Mouse (Mus musculus) megakaryocyte, embryonic 14.5 days (primary cell): ENCODE results near the gene D930020B18Rik. TPM values are rescaled to one million over a fixed set of nuclear protein-coding genes. Genes with fewer than 3 reads are reported as not detected.

Experiments used
- H3K27me3 ChIP-seq: replicated peaks from 2 replicates; pipeline ENCODE3; 2012; ENCODE audit warnings: inconsistent platforms
- H3K36me3 ChIP-seq: replicated peaks from 2 replicates; pipeline ENCODE3; 2012; ENCODE audit warnings: low read length, inconsistent platforms, mixed read lengths
- H3K4me1 ChIP-seq: 2 replicates; pipeline ENCODE4 v1.6.1; 2012; ENCODE audit warnings: inconsistent platforms
- H3K4me3 ChIP-seq: replicated peaks from 2 replicates; pipeline ENCODE3; 2012; ENCODE audit warnings: moderate library complexity, mild to moderate bottlenecking, inconsistent platforms
- H3K9me3 ChIP-seq: 2 replicates; pipeline ENCODE4 v1.6.1; 2012; ENCODE audit warnings: inconsistent platforms
- FLI1 ChIP-seq: IDR thresholded peaks from 2 replicates; pipeline ENCODE4 v1.6.1; 2012; ENCODE audit warnings: low read length, inconsistent platforms, mixed read lengths
- GATA1 ChIP-seq: IDR thresholded peaks from 3 replicates; pipeline ENCODE4 v1.6.1; 2012; ENCODE audit warnings: mixed read lengths, low read length, inconsistent platforms, borderline replicate concordance
- polyA plus RNA-seq: library from polyadenylated mRNA; stranded (reverse); fragments of >175 nt; gene quantifications from 2 replicates; pipeline ENCODE4 v1.2.3, GENCODE M21; 2012; ENCODE audit warnings: low replicate concordance; ENCODE audit not compliant: insufficient read depth

The D930020B18Rik gene
- polyA plus RNA-seq, 1 experiment = not detected

DNA sequence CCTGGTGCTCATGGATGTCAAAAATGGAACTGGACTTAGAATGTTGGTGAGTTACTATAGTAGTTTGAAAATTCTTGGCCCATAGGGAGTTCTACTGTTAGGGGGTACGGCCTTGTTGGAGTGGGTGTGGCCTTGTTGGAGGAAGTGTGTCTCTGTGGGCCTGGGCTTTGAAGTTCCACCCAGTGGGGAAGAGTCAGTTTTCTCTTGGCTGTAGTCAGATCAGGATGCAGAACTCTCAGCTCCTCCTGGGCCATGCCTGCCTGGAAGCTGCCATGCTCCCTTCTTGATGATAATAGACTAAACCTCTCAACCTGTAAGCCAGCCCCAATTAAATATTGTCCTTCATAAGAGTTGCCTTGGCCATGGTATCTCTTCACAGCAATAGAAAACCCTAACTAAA is 7.2 kb upstream of the D930020B18Rik start:
- no peak overlapping the region for H3K4me3 ChIP-seq
- no peaks in the 10 kb centered on the region for H3K9me3 ChIP-seq
- H3K4me1 ChIP-seq = peaks cover 11% of the 10 kb centered on the region
- TF ChIP-seq FLI1 (no peak), GATA1 (no peak)
- H3K36me3 ChIP-seq = no peaks in the 10 kb centered on the region
- H3K27me3 ChIP-seq = no peaks in the 10 kb centered on the region

DNA sequence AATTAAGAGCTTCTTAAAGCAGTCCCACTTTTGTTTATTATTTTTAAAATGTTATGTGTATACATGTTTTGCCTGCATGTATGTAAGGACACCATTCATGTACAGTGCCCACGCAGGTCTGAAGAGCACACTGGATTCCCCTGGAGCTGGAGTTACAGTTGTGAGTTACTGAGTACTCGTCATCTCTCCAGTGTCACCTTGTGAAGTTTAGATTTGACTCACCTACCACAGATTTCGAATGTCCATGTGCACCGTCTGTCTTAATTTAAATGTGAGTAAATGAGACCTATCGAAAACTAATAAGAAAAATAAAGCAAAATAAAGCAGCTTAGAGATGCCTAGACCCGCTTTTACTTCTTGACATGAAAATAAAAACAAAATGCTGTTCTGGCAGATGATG is 5.1 kb upstream of the D930020B18Rik start:
- Histone ChIP-seq H3K36me3 (no peaks in the 10 kb centered on the region), H3K9me3 (no peaks in the 10 kb centered on the region), H3K27me3 (peaks cover 4% of the 10 kb centered on the region), H3K4me1 (peaks cover 17% of the 10 kb centered on the region), H3K4me3 (no peak overlapping the region)
- no peak for TF ChIP-seq GATA1
- TF ChIP-seq FLI1 = no peak

DNA sequence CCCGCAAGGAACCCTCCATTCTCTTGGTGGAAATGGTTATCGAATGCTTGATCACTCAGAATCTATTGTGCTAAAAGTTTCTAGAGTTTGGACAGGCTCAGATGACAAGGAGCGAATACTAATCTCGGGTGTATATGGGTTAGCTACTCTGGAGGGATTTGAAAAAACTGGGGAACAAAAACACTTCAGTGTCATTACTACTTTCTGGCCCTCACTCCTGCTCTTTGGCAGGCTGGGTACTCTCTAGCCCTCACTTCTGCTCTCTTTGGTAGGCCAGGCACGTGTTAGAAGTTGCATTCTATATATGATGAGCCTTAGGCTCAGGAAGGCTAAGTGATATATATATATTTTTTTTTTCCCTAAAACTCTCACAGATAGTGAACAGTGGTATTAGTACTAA is 1.8 kb upstream of the D930020B18Rik start:
- Histone ChIP-seq H3K36me3 (no peaks in the 10 kb centered on the region), H3K4me3 (no peak overlapping the region), H3K9me3 (no peaks in the 10 kb centered on the region), H3K4me1 (peaks cover 30% of the 10 kb centered on the region), H3K27me3 (peaks cover 29% of the 10 kb centered on the region)
- no peak for TF ChIP-seq GATA1
- TF ChIP-seq FLI1 = no peak

DNA sequence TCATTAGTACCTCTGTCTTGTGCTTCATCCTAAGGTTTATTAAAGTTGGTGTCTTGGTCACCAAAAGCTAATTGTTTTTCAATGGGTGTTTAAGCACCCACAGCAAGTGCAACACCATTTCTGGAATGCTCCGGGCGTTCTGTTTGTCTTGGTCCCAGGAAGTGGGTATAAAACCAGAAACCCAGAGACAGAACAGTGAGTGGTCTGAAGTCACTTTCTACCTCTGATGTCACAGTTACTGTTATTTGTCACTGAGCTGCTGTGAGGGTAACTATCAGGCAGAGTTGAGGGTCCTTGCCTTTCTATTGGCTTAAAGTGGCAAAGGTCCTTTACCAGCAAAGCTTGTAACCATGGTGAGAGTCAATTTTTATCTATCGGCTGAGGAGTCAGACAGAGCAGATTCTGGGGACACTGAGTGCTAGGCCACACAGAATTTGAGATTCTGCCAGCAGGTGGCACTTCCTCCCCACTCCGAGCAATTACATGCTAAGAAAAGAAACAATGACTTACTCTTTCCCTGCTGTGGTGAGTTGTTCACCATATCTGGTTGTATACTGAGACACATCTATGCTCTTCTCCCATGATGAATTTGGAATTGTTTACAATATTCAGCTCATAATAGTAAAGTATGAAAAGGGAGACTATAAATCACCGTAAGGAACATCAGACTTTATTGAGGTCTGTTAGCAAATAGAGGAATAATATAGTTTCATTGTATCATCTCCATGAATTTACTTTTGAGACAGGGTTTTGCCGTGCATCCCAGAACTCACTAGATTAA is 1.0 kb upstream of the D930020B18Rik start:
- Histone ChIP-seq H3K4me3 (peak overlapping the region; percentile 93), H3K4me1 (peaks cover 30% of the 10 kb centered on the region), H3K27me3 (peaks cover 34% of the 10 kb centered on the region), H3K36me3 (no peaks in the 10 kb centered on the region), H3K9me3 (no peaks in the 10 kb centered on the region)
- TF ChIP-seq GATA1 (no peak), FLI1 (no peak)

DNA sequence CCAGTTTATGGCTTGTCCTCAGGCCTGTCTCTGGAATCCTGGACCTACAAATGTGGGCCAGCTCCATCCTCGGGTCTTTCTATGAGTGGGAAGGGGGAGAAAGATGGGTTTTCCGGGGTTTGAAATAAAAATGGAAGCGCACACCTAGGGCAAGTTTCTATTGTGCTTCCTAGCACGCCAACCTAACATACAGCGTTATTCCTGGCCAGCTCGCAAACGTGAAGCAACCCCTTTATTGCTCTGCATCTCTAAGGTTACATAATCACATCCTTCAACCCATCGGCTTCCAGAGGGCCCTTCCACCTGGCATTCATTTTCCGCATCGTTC is 480 bp upstream of the D930020B18Rik start:
- TF ChIP-seq FLI1 (no peak), GATA1 (no peak)
- Histone ChIP-seq H3K27me3 (peaks cover 34% of the 10 kb centered on the region), H3K9me3 (no peaks in the 10 kb centered on the region), H3K4me1 (peaks cover 30% of the 10 kb centered on the region), H3K4me3 (peak overlapping the region; percentile 93), H3K36me3 (no peaks in the 10 kb centered on the region)

DNA sequence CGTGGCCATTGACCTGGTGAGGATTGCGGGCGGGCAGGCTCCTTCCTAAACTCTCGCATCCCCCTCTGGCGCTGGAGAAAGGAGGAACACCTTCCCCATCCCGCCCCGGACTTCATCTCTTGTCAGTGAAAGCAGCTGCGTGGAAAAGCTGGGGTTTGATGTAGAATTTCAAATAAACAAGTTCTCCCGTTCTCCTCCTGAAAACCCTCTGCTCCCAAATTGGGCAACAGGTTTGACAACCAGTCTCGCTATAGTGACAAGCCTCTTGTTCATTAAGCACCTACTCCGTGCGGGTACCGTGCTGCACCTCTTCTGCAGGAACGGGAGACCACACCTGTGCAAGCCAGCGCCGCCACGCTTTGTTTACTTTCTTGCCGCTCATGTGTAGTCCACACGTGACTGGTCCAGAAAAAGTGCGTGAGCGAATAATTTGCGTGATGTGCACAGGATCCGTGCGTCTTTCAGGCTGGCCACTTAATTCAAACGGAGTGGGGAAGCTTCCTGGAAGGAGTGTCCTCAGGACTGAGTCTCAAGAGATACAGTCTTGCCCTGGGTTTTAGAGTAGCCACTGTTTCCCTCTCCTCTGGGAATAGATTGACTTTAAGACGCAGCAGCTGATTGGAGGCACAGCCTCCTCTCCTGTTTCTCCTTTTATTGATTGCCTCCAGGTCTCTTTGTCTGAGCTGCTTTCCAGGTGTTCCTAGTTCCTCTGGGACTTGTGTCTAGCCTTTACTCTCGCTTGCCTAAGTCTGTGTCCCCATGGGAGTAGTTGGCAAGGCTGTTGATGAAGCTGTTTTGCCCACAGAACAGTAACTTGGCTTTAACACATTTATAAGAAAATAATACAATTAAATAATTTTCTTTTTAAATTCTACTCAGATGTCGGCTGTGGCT is 913 bp downstream of the D930020B18Rik start:
- H3K9me3 ChIP-seq = no peaks in the 10 kb centered on the region
- H3K4me3 ChIP-seq = peak overlapping the region; percentile 93
- H3K27me3 ChIP-seq = peaks cover 34% of the 10 kb centered on the region
- peaks cover 34% of the 10 kb centered on the region for H3K4me1 ChIP-seq
- TF ChIP-seq FLI1 (no peak), GATA1 (no peak)
- H3K36me3 ChIP-seq = no peaks in the 10 kb centered on the region

DNA sequence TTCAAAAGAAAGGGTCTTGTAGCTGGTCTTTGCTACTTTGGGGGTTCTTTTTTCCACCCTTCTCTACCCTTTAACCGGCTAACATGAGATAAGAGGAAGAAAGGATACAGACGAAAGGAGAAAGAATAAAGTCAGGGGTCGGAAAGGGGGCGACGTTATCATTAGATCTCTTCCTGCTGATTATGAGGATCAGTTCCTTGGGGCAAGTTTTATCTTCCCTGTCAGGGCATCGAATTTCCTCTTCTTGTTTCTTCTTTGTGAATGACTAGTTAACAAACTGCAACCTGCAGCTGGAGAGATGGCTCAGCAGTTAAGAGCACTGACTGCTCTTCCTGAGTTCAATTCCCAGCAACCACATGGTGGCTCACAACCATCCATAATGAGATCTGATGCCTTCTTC is 4.9 kb downstream of the D930020B18Rik start:
- H3K9me3 ChIP-seq = peaks cover 3% of the 10 kb centered on the region; the same call in 1 of the 2 replicates
- peaks cover 23% of the 10 kb centered on the region for H3K4me1 ChIP-seq
- H3K27me3 ChIP-seq = peaks cover 30% of the 10 kb centered on the region
- TF ChIP-seq GATA1 = no peak
- no peak for TF ChIP-seq FLI1
- H3K36me3 ChIP-seq = no peaks in the 10 kb centered on the region
- H3K4me3 ChIP-seq = no peak overlapping the region

DNA sequence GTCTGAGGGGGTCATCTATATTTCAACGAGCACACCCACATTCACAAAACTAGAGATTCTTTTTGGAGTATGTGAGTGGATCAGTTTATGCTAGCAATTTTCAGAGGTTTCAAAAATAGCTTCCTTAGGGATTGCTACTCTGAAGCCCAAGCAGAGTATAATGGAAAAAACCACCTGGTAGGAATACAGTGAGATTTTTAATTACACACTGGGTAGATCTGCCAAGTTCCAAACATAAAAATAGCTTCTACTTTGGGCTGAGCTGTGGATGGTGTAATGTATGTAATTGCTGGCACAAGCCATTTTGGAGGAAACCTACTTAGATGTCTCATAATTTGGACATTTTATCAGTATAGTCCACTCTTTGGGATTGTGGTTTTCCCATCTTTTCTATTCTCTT is 11.7 kb downstream of the D930020B18Rik start:
- no peaks in the 10 kb centered on the region for H3K36me3 ChIP-seq
- H3K27me3 ChIP-seq = no peaks in the 10 kb centered on the region
- no peak overlapping the region for H3K4me3 ChIP-seq
- TF ChIP-seq GATA1 (no peak), FLI1 (no peak)
- H3K4me1 ChIP-seq = peaks cover 4% of the 10 kb centered on the region; the same call in 1 of the 2 replicates
- H3K9me3 ChIP-seq = peaks cover 8% of the 10 kb centered on the region; the same call in 1 of the 2 replicates

DNA sequence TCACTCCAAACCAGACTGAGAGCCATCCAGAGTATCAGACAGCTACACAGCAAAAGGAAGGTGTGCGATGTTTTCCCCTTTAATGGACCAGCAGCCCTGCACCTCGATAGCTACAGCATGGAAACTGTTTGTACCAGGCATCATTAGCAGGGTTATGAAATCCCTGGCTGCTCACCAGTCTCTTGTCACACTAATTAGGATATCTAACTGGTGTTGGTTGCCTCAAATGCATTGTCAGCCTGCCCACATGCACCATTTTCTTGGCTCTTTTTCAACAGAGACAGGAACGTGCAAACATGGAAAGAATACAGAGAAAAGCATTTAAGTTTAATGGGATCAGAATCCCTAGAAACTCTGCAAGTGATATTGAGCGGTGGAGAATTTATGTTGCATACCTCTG is 14.5 kb downstream of the D930020B18Rik start:
- TF ChIP-seq FLI1 (no peak), GATA1 (no peak)

DNA sequence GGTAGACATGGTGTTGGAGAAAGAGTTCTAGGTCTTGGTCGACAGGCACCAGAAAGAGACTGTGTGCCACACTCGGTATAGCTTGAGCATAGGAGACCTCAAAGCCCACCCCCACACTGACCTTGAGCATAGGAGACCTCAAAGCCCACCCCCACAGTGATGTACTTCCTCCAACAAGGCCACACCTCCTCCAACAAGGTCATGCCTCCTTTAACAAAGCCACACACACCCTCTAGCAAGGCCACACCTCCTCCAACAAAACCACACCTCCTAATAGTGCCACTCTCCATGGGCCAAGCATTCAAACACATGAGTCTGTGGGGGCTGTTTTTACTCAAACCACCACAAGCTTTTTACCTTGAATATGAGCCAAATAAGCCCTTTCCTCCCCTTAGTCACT is 21.3 kb downstream of the D930020B18Rik start:
- Histone ChIP-seq H3K27me3 (no peaks in the 10 kb centered on the region), H3K4me3 (no peak overlapping the region), H3K9me3 (peaks cover 8% of the 10 kb centered on the region), H3K36me3 (no peaks in the 10 kb centered on the region), H3K4me1 (no peaks in the 10 kb centered on the region)
- TF ChIP-seq FLI1 (no peak), GATA1 (no peak)

More for the DNA sequence above, 14.5 kb downstream of the D930020B18Rik start:
- Histone ChIP-seq H3K9me3 (peaks cover 14% of the 10 kb centered on the region), H3K4me3 (no peak overlapping the region), H3K36me3 (no peaks in the 10 kb centered on the region), H3K4me1 (no peaks in the 10 kb centered on the region), H3K27me3 (no peaks in the 10 kb centered on the region)
